Mouse (Mus musculus) v-Abl transformed pro-B cells (cell line): ENCODE data around the gene 2010300C02Rik.
"Not testable (repeated sequence)": the region's sequence is repeated elsewhere in the genome, so short reads cannot be mapped to it uniquely, and the experiment has no call there.

Experiments
- in situ Hi-C, 2 experiments: fragments of 400-800 bp; cut with MboI; formaldehyde crosslinking; loops; one replicate each; pipeline ENCODE4 v1.15.1; 2025; ENCODE audit not compliant: unreplicated experiment in 2 of 2

2010300C02Rik gene

DNA sequence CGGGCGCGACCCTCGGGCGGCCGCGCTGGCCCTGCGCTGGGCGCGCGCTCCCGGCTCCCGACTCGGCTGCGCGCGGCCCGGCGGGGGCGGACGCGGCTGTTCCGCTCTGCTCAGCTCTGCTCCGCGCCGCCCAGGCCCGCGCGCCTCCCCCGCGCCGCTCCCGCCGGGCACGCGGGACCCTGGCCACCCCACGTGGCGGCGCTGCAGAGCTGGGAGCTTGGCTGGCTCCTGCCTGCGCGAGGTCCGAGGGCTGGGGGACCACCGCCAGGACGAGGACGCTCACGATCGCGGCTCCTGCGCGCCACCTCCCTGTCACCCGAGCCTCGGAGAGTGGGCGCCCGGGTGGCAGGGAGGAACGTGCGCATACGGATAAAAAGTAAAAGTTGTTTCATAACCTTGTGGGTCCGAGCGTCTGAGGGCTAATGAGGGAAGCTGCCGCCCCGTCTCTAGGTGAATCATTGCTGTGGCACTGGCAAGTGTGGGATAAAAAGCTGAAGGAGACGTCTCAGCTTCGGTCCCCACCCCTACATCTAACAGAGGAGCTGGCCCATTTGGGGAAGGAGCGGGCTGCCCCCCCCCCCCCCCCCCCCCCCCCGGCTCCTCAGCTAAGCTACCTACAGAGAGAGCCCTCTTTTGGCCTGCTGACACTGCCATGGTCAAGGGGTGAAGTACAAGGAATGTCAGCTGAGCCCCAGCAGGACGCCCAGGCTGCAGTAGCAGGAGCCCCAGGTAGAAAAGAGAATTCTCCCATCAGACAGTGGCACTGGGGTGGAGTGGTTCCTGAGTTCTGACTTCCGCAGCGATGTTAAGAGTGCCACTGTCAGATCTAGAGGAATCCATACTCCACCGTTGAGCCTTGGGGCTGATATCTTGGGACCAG, at the start of gene 2010300C02Rik:
TSS of gene 2010300C02Rik (minus strand) at position 325 of the 880 bp plus-strand sequence.
- in situ Hi-C loops, result no loop called here

DNA sequence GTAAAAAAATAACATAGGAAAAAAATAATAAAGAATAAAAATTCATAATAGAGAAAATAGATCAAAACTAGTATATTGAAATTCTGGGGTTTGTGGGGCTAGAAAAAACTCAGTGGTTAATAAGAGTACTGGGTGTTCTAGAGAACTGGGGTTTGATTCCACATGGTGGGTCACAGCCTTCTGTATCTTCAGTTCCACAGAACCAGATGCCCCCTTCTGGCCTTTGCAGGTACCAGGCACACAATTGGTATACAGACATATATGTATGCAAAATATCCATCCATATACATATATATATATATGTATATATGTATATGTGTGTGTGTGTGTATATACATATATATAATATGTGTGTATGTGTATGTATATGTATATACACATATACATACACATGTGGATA, 39.5 kb upstream of the 2010300C02Rik start:
- in situ Hi-C loops, result no loop called here

DNA sequence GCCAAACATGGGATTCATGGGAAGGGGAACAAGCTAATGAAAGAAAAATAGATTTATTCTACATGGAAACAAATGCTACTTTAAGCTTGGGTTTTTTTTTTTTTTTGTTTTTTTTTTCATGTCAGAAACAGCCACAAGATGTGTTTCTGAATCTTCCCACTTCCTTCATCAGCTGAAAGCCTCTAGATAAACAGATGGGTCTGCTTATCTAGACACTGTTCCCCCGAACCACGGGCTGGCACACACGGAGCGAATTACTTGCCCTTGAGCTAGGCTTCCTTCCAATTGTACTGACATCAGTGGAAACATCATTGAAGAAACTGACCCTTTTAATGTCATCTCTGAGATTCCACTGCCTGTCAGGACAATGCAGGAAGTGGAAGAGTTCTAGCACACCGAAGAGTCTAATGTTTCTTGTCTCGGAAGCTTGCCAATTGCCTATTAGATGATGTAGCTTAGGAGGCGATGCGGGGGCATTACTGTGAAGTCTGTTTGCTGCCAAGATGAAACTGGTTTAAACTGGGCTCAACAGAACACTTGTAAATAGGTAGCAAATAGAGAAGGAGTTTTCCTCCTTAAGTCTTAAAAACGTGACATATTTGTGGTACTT, 24.9 kb upstream of the 2010300C02Rik start:
- in situ Hi-C loops, result no loop called here

DNA sequence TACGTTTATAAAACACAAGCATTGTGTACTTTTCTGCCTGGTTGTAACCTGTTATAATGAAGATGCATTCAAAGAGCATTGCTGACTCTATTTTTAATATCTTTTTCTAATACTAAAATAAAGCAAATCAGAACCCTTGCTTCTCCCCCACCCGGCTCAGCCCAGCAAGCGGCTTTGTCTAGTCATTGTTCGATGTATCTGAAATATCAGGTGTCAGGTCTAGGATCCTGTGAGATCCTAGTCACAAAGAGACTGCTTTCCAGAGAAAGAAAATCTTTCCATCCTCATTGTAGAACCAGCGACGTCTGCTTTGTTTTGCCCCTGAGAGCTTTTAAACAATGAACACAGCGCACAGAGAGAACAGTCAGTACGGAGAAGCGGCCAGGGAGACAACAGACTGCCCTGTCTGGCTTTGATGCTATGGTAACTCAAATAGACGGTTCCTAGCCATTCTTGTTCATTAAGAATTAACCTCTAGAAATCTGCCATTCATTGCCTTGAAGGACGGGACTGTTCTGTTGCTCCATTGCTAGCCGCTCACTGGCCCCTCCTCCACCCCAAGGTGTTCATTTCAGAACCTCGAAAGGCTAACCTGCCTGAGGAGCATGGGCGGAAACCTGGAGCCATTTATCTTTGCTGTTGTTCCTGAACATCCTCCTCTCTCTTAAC, 22.9 kb upstream of the 2010300C02Rik start:
- in situ Hi-C loops, result no loop called here

DNA sequence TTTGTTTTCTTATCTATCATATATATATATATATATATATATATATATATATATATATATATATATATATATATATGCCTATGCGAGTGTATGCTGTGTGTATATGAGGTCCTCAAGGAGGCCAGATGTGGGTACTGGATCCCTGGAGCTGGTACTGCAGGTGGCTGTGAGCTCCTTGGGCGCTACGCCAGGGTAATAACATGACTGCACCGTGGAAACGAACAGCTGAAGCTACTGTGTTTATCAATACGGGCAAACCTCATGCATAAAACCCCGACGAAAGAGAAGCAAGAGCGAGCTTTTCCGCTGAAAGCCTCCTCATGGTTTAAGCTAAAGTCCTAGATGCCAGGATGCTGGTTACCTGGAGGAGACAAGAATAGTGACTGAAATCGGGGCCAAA, 22.2 kb upstream of the 2010300C02Rik start:
- in situ Hi-C loops, result no loop called here

DNA sequence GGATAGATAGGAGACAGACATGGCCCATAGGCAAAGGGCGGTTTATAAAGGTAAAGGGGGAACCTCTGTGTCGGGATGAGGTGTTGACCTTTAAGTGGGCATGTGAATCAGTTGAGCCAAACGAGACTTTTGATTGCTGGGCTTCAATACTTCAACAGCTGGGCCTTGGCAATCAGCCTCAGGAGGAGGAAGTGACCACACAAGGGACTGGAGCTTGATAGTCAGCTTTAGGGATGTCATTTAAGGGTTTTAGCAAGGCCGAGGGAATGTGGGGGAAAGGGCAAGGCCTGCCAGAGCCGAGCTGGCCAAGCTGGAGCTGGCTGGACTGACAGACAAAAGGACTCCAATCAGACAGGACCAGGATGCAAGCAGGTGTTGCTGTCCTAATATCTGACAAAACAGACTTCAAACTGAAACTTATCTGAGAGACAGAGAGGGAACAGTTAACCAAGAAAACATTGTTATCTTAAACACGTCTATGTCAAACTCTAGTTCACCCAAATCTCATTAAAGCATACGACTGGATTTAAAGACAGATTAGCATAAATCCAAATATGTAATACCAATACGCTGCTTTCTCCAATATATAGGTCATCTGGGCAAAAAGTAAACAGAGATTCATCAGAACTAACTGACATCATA, 20.4 kb upstream of the 2010300C02Rik start:
- in situ Hi-C loops, result no loop called here

DNA sequence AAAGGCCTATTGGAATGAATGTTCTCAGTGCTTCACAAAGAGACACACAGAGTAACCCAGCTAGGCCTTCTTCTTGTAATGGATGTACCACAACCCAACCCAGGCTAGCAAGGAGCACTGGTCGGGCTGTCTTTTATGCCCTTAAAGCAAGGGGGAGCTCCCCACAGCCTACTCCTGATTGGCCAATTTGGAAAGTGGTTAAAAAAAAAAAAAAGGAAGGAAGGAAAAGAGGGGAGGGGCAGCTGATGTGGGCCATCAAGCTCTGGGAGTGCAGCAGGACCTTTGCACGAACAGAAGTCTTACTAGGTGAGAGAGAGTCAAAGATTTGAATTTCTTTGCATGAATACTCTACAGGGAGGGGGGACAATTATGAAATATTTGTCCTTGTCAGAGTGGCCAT, 19.0 kb upstream of the 2010300C02Rik start:
- in situ Hi-C loops, result no loop called here

DNA sequence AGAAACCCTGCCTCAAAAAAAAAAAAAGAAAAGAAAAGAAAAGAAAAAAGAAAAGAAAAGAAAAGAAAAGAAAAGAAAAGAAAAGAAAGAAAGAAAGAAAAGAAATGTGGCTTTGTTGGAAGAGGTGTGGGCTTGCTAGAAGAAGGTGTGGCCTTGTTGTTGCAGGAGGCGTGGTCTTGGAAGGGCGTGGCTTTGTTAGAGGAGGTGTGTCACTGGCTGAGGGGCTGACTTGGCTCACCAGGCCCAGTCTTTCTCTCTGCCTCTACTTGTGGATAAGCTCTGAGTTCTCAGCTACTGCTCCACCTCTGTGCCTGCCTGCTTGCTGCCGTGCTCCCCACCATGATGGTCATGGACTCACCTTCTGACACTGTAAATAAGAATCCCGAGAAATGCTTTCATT, 17.2 kb upstream of the 2010300C02Rik start:
- in situ Hi-C loops, result no loop called here

DNA sequence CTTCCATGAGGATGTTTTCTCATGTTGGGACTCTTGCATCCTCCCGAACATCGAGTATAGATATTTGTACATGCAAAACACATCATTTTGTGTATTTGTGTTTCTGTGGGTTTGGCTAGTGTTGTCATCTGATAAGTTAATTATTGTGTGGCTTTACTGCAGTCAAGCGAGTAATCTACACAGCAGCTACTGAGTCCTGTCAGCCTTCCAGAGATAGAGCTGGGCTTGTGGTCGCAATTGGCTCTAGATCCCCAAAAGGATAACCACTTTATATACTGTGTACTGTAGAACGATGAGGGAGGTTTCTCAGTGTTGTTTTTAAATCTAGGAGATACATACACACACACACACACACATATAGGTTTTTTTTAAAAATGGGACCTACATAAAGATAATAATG, 16.0 kb upstream of the 2010300C02Rik start:
- in situ Hi-C loops, result no loop called here

DNA sequence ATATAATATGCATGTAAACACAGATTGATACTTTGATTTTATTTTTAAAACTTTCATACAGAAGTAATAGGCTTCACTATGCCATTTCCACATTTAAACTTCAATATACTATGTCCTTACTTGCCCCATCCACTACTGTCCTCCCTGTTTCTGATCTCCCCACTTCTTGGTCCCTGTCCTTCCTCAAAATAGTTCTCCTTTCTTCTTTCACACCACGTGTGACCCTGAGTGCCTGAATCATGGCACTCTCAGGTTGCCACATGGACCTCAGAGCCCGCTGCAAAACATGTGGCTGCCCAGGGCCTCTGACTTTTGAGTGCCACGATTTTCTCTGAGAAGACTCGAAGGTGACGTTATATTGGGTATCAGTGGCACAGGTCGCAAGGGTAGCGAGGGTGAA, 15.0 kb upstream of the 2010300C02Rik start:
- in situ Hi-C loops, result no loop called here

DNA sequence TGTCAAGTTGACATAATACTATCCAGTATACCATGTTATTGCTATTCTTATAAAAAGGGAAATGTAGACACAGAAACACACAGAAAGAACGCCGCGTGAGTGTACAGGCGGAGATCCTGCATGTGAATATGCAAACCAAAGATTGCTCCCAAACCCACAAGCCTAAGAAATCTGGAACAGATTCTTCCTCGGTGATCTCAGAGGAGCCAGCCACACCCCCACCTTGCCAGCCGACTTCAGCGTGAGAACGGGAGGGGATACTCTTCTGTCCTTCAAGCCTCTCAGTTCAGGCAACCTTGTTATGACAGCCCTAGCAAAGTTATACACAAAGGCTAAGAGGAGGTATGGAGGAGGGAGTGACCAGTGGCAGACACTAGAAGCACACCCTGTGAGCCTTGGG, 9.5 kb upstream of the 2010300C02Rik start:
- in situ Hi-C loops, result no loop called here

DNA sequence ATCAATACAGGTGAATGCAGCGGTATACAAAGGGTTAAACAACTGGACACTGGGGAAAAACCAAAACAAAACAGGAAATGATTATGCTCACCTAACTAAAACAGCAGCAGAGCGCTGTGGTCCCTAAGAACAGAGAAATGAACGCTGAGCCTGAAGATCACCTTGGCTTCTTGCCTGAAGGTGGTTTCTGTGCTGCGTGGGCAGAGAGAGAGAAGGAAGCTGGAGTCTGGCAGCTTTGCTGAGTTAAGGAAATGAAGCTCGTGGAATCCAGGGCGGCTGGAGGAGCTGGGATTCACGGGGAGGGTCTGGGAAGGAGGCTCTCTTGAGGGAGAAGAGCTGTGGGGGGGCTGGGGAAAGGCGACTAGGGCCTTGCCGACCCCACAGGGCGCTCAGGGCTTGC, 8.2 kb upstream of the 2010300C02Rik start:
- in situ Hi-C loops, result no loop called here

DNA sequence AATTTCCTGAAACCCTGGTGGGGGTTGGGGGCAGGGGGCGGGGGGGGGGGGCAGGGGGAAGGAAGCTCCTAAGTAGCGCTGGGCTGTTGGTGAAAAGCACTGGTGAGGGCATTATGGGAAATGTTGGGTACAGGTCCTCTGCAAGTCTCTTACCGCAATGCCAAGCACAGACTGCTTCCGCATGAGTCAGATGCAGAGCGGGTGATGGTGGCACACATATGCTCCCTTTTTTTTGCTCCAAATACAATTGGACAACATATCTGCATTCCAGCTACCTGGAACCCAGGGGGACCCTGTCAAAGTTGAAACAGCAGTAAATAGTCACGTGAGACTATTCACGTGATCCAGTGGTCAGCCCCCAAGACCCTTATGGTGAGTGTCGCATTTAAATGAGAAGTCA, 7.3 kb upstream of the 2010300C02Rik start:
- in situ Hi-C loops, result no loop called here

DNA sequence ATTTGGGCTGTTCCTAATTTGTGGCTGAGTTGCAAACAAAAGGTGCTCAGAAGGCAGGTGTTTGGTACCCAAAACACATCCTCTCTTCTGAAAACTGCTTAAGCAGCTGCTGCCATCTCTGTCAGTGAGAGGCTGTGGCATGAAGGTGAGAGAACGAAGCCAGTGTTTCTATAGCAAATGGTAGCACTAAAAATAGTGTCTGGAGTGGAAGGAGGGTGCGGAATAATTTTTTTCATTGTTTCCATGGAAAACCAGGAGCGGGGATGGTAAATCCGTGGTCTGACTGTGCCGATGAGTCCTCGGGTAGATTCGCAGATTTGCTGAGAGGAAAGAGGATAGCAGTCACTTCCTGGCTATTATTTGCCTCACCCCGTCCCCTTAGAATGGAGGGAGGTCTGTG, 6.5 kb upstream of the 2010300C02Rik start:
- in situ Hi-C loops, result no loop called here

DNA sequence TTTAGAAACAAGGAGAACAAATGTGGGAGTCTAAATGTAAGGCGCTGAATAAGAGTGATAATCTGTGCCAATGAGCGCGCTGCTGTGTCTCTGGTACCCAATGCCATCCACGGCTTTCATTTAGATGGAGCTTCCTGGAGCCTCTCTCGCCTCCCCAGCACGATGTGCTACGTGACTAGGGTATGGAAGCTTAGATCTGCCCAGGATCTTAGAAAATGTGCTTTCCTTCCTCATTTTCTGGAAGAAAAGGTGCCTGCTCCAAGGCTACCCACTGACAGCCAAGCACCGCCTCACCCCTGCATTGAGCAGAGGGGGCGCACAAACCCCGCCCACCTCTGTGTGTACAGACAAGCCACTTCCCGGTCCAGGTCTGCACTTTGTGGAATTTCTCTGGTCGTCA, 6.0 kb upstream of the 2010300C02Rik start:
- in situ Hi-C loops, result no loop called here

DNA sequence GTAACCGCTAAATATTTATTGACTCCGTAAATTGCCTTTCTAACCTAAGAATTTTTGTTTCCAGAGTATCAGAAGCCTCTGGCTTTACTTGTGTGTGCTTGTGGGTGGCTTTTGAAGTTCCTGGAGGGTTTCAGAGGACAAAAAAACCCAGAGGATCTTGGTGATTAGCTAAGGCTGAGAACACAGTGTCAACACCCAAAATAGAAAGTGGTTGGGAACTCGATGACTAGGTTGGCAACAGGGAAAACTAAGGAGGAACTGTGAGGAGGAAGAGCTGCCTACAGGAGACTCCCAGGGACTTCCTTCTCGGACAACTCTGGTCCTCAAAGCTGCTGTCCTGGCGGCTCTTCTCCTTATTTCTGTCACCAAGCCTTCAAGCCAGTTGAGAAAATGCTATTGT, 1.2 kb upstream of the 2010300C02Rik start:
- in situ Hi-C loops, result no loop called here

DNA sequence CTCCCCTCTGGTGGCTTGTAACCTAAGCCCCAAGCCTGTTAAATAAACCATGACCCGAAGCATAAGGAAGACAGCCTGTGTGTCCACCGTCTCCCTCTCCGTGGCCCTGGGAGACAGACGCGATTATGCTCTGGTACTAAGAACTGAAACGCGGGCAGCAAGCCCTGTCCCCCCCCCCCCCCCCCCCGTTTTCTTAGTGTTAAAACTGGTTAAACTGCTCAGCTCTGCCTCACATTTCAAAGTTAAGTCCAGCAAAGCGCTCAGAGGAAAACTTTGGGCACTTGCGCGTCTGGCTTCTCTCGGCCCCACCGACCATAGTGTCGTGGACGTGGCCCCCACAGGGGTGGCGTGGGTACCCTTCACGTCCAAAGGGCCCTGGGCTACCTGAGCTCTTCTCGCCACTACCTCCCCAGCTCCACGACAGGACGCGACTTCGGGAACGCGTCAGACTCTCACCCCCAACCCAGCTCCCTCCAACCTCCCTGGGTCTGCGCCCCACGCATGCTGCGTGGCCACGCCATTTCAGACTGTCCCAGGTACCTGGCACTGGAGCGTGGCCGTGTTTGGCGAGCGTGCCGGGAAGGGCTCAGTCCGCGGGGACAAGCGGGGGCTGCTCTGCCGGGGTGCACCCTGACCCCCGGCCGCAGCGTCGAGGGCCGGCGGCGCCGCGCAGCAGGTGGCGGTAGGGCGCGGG, 708 bp downstream of the 2010300C02Rik start:
- in situ Hi-C loops, result no loop called here

DNA sequence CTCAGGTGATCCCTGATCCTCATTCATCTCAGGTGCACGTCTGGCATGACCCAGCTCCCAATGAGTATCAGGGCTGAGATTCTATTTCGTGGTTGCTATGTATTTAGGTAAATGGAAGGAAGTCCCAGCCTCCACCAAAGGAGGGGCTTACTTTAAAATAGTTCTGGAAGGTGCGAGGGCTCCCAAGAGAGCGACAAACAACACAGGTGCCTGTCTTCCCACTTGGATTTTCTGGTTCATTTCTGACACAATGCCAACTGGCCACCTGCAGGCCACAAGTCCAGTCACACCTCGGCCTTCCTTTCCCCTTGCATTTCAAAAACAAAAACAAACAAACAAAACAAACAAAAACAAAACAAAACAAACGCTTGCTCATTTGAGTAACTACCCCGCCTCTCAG, 1.4 kb downstream of the 2010300C02Rik start:
- in situ Hi-C loops, result no loop called here

DNA sequence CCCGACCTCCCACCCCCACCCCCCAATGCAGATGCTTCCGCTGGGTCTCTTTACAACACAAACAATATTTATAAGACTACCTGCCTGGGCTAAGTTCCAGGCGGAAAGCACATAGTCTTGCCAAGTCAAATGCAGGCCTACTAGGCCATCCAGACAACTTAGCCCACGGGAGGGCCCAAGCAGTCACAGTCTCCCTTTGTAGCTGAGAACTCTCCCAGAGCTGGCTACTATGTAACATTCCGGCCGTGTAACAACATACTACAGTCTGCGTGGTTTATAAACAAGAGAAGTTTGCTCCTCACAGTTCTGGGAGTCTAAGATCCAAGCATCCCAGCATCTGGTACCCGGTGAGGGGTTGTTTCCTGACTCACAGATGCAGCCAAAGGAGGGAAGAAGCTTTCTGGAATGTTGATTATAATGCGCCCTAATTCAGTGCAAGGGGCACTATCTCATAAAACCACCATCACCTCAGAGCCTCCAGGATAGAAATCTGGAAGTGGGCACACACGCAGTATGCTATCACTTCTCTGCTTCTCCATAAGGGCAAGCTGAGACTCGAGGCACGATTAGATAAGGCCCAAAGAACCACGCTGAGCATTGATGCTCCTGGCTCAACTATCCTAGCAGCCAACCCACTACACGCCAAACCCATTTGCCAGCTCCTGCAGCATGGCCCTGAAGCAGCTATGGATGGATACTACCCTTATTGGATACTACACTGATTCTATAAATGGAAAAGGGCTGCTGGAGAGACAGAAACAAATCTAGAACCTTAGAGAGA, 2.3 kb downstream of the 2010300C02Rik start:
- in situ Hi-C loops, result no loop called here

DNA sequence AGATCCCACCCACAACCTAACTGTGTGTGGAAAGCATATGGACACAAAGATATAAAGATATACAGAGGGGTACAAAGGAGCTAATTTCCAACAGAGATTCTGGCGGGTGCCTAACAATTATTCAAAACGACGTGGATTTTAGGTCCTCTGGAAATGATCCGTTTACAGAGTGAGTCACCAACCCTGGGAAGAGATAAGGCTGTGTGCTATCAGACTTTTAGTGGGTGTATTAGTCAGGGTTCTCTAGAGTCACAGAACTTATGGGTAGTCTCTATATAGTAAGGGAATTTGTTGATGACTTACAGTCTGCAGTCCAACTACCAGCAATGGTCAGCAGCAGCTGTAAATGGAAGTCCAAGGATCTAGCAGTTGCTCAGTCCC, 7.5 kb downstream of the 2010300C02Rik start:
- in situ Hi-C loops, result not testable (repeated sequence)
